Mouse (Mus musculus): ENCODE data around the gene Rab5if. TPM values are rescaled to one million over a fixed set of nuclear protein-coding genes. Genes with fewer than 3 reads are reported as not detected.

Rab5if gene
- polyA plus RNA-seq, 1 experiment = 113 TPM

GRCm38 (mm10) chr2:156886084-156886631 is 23.2 kb downstream of the Rab5if start:
- Histone ChIP-seq H3K27me3 (ENCODE audit: control insufficient read depth, insufficient read depth, low read length) (no peaks in the 10 kb centered on the region), H3K4me3 (ENCODE audit: control insufficient read depth, insufficient read depth, low read length) (peak overlapping the region; percentile 85), H3K27ac (ENCODE audit: control insufficient read depth, insufficient read depth, low read length) (peak overlapping the region; percentile 97), H3K4me1 (replicated peaks; ENCODE audit: control insufficient read depth, insufficient read depth, low read length) (peaks cover 44% of the 10 kb centered on the region), H3K36me3 (ENCODE audit: control insufficient read depth, insufficient read depth, low read length) (peaks cover 7% of the 10 kb centered on the region; the same call in 1 of the 2 replicates)
- WGBS = 3% methylated on average over 10 of the region's 10 CpGs
- TF ChIP-seq POLR2A (IDR thresholded peaks at IDR 0.05; ENCODE audit: control insufficient read depth, extremely low read depth, insufficient read depth, low read length, poor library complexity) = no peak
- no peak for TF ChIP-seq CTCF (IDR thresholded peaks at IDR 0.05; ENCODE audit: borderline replicate concordance, control insufficient read depth, extremely low read depth, insufficient read depth, low read length, poor library complexity)
- DNase-seq = peak; percentile 50

- DNase-seq = peak; percentile 89
- 2% methylated on average over 6 of the region's 6 CpGs for WGBS
- H3K27me3 ChIP-seq (ENCODE audit: control insufficient read depth, insufficient read depth, low read length) = no peaks in the 10 kb centered on the region
- H3K27ac ChIP-seq (ENCODE audit: control insufficient read depth, insufficient read depth, low read length) = peak within 1 kb of the TSS; percentile 97
- H3K36me3 ChIP-seq (ENCODE audit: control insufficient read depth, insufficient read depth, low read length) = peaks cover 7% of the 10 kb centered on the region; the same call in 1 of the 2 replicates
- TF ChIP-seq POLR2A (IDR thresholded peaks at IDR 0.05; ENCODE audit: control insufficient read depth, extremely low read depth, insufficient read depth, low read length, poor library complexity) (peak; percentile 98), CTCF (IDR thresholded peaks at IDR 0.05; ENCODE audit: borderline replicate concordance, control insufficient read depth, extremely low read depth, insufficient read depth, low read length, poor library complexity) (0 out of 2 replicates have a peak, but pooled peaks have one; percentile 45)
- H3K4me3 ChIP-seq (ENCODE audit: control insufficient read depth, insufficient read depth, low read length) = peak within 1 kb of the TSS; percentile 85
- H3K4me1 ChIP-seq (replicated peaks; ENCODE audit: control insufficient read depth, insufficient read depth, low read length) = peaks cover 36% of the 10 kb centered on the region
These were observed 24.1 kb downstream of the Rab5if start, which contains the start of gene Sla2 for GRCm38 (mm10) chr2:156887017-156887416. Gene Sla2, minus strand, starts transcription at chr2:156887192.

GRCm38 (mm10) chr2:156888490-156888889 is 25.6 kb downstream of the Rab5if start:
- no peaks in the 10 kb centered on the region for H3K27me3 ChIP-seq (ENCODE audit: control insufficient read depth, insufficient read depth, low read length)
- 85% methylated on average over 3 of the region's 3 CpGs for WGBS
- peaks cover 27% of the 10 kb centered on the region for H3K4me1 ChIP-seq (replicated peaks; ENCODE audit: control insufficient read depth, insufficient read depth, low read length)
- peaks cover 4% of the 10 kb centered on the region; the same call in 1 of the 2 replicates for H3K36me3 ChIP-seq (ENCODE audit: control insufficient read depth, insufficient read depth, low read length)
- no peak overlapping the region for H3K4me3 ChIP-seq (ENCODE audit: control insufficient read depth, insufficient read depth, low read length)
- no peak for DNase-seq
- no peak for TF ChIP-seq POLR2A (IDR thresholded peaks at IDR 0.05; ENCODE audit: control insufficient read depth, extremely low read depth, insufficient read depth, low read length, poor library complexity)
- TF ChIP-seq CTCF (IDR thresholded peaks at IDR 0.05; ENCODE audit: borderline replicate concordance, control insufficient read depth, extremely low read depth, insufficient read depth, low read length, poor library complexity) = no peak
- no peak overlapping the region for H3K27ac ChIP-seq (ENCODE audit: control insufficient read depth, insufficient read depth, low read length)

GRCm38 (mm10) chr2:156892240-156892639 is 29.3 kb downstream of the Rab5if start:
- Histone ChIP-seq H3K27me3 (ENCODE audit: control insufficient read depth, insufficient read depth, low read length) (no peaks in the 10 kb centered on the region), H3K36me3 (ENCODE audit: control insufficient read depth, insufficient read depth, low read length) (no peaks in the 10 kb centered on the region), H3K27ac (ENCODE audit: control insufficient read depth, insufficient read depth, low read length) (no peak overlapping the region), H3K4me1 (replicated peaks; ENCODE audit: control insufficient read depth, insufficient read depth, low read length) (peaks cover 7% of the 10 kb centered on the region), H3K4me3 (ENCODE audit: control insufficient read depth, insufficient read depth, low read length) (no peak overlapping the region)
- 76% methylated on average over 3 of the region's 3 CpGs for WGBS
- DNase-seq = no peak
- TF ChIP-seq CTCF (IDR thresholded peaks at IDR 0.05; ENCODE audit: borderline replicate concordance, control insufficient read depth, extremely low read depth, insufficient read depth, low read length, poor library complexity) (no peak), POLR2A (IDR thresholded peaks at IDR 0.05; ENCODE audit: control insufficient read depth, extremely low read depth, insufficient read depth, low read length, poor library complexity) (no peak)

- peaks cover 2% of the 10 kb centered on the region for H3K4me1 ChIP-seq (replicated peaks; ENCODE audit: control insufficient read depth, insufficient read depth, low read length)
- no peak overlapping the region for H3K27ac ChIP-seq (ENCODE audit: control insufficient read depth, insufficient read depth, low read length)
- 91% methylated on average over 6 of the region's 6 CpGs for WGBS
- H3K4me3 ChIP-seq (ENCODE audit: control insufficient read depth, insufficient read depth, low read length) = no peak overlapping the region
- TF ChIP-seq CTCF (IDR thresholded peaks at IDR 0.05; ENCODE audit: borderline replicate concordance, control insufficient read depth, extremely low read depth, insufficient read depth, low read length, poor library complexity) (no peak), POLR2A (IDR thresholded peaks at IDR 0.05; ENCODE audit: control insufficient read depth, extremely low read depth, insufficient read depth, low read length, poor library complexity) (no peak)
- no peaks in the 10 kb centered on the region for H3K36me3 ChIP-seq (ENCODE audit: control insufficient read depth, insufficient read depth, low read length)
- DNase-seq = no peak
- no peaks in the 10 kb centered on the region for H3K27me3 ChIP-seq (ENCODE audit: control insufficient read depth, insufficient read depth, low read length)
These were observed 29.9 kb downstream of the Rab5if start for GRCm38 (mm10) chr2:156892821-156893220.

- TF ChIP-seq POLR2A (IDR thresholded peaks at IDR 0.05; ENCODE audit: control insufficient read depth, extremely low read depth, insufficient read depth, low read length, poor library complexity) (no peak), CTCF (IDR thresholded peaks at IDR 0.05; ENCODE audit: borderline replicate concordance, control insufficient read depth, extremely low read depth, insufficient read depth, low read length, poor library complexity) (no peak)
- no peak overlapping the region for H3K4me3 ChIP-seq (ENCODE audit: control insufficient read depth, insufficient read depth, low read length)
- WGBS = 86% methylated on average over 15 of the region's 15 CpGs
- H3K27me3 ChIP-seq (ENCODE audit: control insufficient read depth, insufficient read depth, low read length) = no peaks in the 10 kb centered on the region
- no peaks in the 10 kb centered on the region for H3K4me1 ChIP-seq (replicated peaks; ENCODE audit: control insufficient read depth, insufficient read depth, low read length)
- H3K27ac ChIP-seq (ENCODE audit: control insufficient read depth, insufficient read depth, low read length) = no peak overlapping the region
- DNase-seq = no peak
- no peaks in the 10 kb centered on the region for H3K36me3 ChIP-seq (ENCODE audit: control insufficient read depth, insufficient read depth, low read length)
These were observed 31.8 kb downstream of the Rab5if start for GRCm38 (mm10) chr2:156894496-156895265.
